Mouse (Mus musculus): Measurements from ENCODE around the gene Rnps1. TPM values are rescaled to one million over a fixed set of nuclear protein-coding genes. Genes with fewer than 3 reads are reported as not detected.
"Not testable (repeated sequence)": the region's sequence is repeated elsewhere in the genome, so short reads cannot be mapped to it uniquely, and the experiment has no call there.

Gene Rnps1
- polyA plus RNA-seq, 1 experiment from 2014 or later = 191 TPM

GRCm38 (mm10) chr17:24453372-24453771 is 39.0 kb downstream of the Rnps1 start:
- DNase-seq (ENCODE audit: low spot score) (no peak), ATAC-seq (replicated peaks; ENCODE audit: low FRiP score, low read depth) (no peak)
- H3K4me1 ChIP-seq (replicated peaks; ENCODE audit: insufficient read depth, low read length) = 0 out of 2 replicates have a peak, but pooled peaks cover 8% of the 10 kb centered on the region
- no peaks in the 10 kb centered on the region for H3K27me3 ChIP-seq (ENCODE audit: insufficient read depth, low read length)
- 65% methylated on average over 2 of the region's 2 CpGs for WGBS
- no peak overlapping the region for H3K27ac ChIP-seq
- H3K9me3 ChIP-seq (replicated peaks; ENCODE audit: low read length) = no peaks in the 10 kb centered on the region
- no peak overlapping the region for H3K9ac ChIP-seq (ENCODE audit: low read depth, low read length)
- H3K4me2 ChIP-seq (ENCODE audit: low read length) = no peak overlapping the region
- peaks cover 17% of the 10 kb centered on the region for H3K36me3 ChIP-seq (ENCODE audit: insufficient read depth, low read length)
- H3K4me3 ChIP-seq (replicated peaks; ENCODE audit: low read depth, low read length) = no peak overlapping the region
- no peak for TF ChIP-seq CTCF (IDR thresholded peaks at IDR 0.05; ENCODE audit: low read depth)

- peaks cover 8% of the 10 kb centered on the region for H3K36me3 ChIP-seq (ENCODE audit: insufficient read depth, low read length)
- ATAC-seq (replicated peaks; ENCODE audit: low FRiP score, low read depth) = no peak
- no peaks in the 10 kb centered on the region for H3K9me3 ChIP-seq (replicated peaks; ENCODE audit: low read length)
- peak overlapping the region; percentile 89 for H3K4me3 ChIP-seq (replicated peaks; ENCODE audit: low read depth, low read length)
- H3K9ac ChIP-seq (ENCODE audit: low read depth, low read length) = peak overlapping the region; percentile 87
- TF ChIP-seq CTCF (IDR thresholded peaks at IDR 0.05; ENCODE audit: low read depth) = no peak
- peak overlapping the region; percentile 99 for H3K27ac ChIP-seq
- 3% methylated on average over 14 of the region's 14 CpGs for WGBS
- 0 out of 2 replicates have a peak, but pooled peaks cover 8% of the 10 kb centered on the region for H3K4me1 ChIP-seq (replicated peaks; ENCODE audit: insufficient read depth, low read length)
- peak overlapping the region; percentile 69 for H3K4me2 ChIP-seq (ENCODE audit: low read length)
- no peak for DNase-seq (ENCODE audit: low spot score)
- H3K27me3 ChIP-seq (ENCODE audit: insufficient read depth, low read length) = no peaks in the 10 kb centered on the region
Observed at GRCm38 (mm10) chr17:24454218-24454755, 39.9 kb downstream of the Rnps1 start.

- peak; percentile 93 for ATAC-seq (replicated peaks; ENCODE audit: low FRiP score, low read depth)
- H3K36me3 ChIP-seq (ENCODE audit: insufficient read depth, low read length) = peaks cover 2% of the 10 kb centered on the region; the same call in 1 of the 2 replicates
- peak overlapping the region; percentile 99 for H3K27ac ChIP-seq
- no peaks in the 10 kb centered on the region for H3K9me3 ChIP-seq (replicated peaks; ENCODE audit: low read length)
- H3K4me3 ChIP-seq (replicated peaks; ENCODE audit: low read depth, low read length) = peak overlapping the region; percentile 89
- peak overlapping the region; percentile 87 for H3K9ac ChIP-seq (ENCODE audit: low read depth, low read length)
- peak overlapping the region; percentile 69 for H3K4me2 ChIP-seq (ENCODE audit: low read length)
- peak; percentile 100 for DNase-seq (ENCODE audit: low spot score)
- H3K4me1 ChIP-seq (replicated peaks; ENCODE audit: insufficient read depth, low read length) = 0 out of 2 replicates have a peak, but pooled peaks cover 8% of the 10 kb centered on the region
- H3K27me3 ChIP-seq (ENCODE audit: insufficient read depth, low read length) = no peaks in the 10 kb centered on the region
- WGBS = under 1% methylated on average over 63 of the region's 67 CpGs
- TF ChIP-seq CTCF (IDR thresholded peaks at IDR 0.05; ENCODE audit: low read depth) = peak; percentile 48; the same call in 1 of the 2 replicates
Observed at GRCm38 (mm10) chr17:24454756-24455522, 40.6 kb downstream of the Rnps1 start.

- TF ChIP-seq CTCF (IDR thresholded peaks at IDR 0.05; ENCODE audit: low read depth) = peak; percentile 29
- WGBS = 42% methylated on average over 10 of the region's 10 CpGs
- peak overlapping the region; percentile 17 for H3K4me3 ChIP-seq (replicated peaks; ENCODE audit: low read depth, low read length)
- H3K4me2 ChIP-seq (ENCODE audit: low read length) = peak overlapping the region; percentile 39
- not testable (repeated sequence) for H3K9ac ChIP-seq (ENCODE audit: low read depth, low read length); DNase-seq (ENCODE audit: low spot score); H3K9me3 ChIP-seq (replicated peaks; ENCODE audit: low read length); H3K4me1 ChIP-seq (replicated peaks; ENCODE audit: insufficient read depth, low read length); H3K36me3 ChIP-seq (ENCODE audit: insufficient read depth, low read length); H3K27me3 ChIP-seq (ENCODE audit: insufficient read depth, low read length)
- H3K27ac ChIP-seq = peak overlapping the region; percentile 60
- peak; percentile 17 for ATAC-seq (replicated peaks; ENCODE audit: low FRiP score, low read depth)
Observed at GRCm38 (mm10) chr17:24455523-24456206, 41.3 kb downstream of the Rnps1 start.

- peak; percentile 50 for DNase-seq (ENCODE audit: low spot score)
- H3K9me3 ChIP-seq (replicated peaks; ENCODE audit: low read length) = no peaks in the 10 kb centered on the region
- WGBS = 71% methylated on average over 2 of the region's 2 CpGs
- H3K4me1 ChIP-seq (replicated peaks; ENCODE audit: insufficient read depth, low read length) = no peaks in the 10 kb centered on the region
- no peak for ATAC-seq (replicated peaks; ENCODE audit: low FRiP score, low read depth)
- no peak overlapping the region for H3K27ac ChIP-seq
- TF ChIP-seq CTCF (IDR thresholded peaks at IDR 0.05; ENCODE audit: low read depth) = peak; percentile 71
- no peaks in the 10 kb centered on the region for H3K36me3 ChIP-seq (ENCODE audit: insufficient read depth, low read length)
- H3K27me3 ChIP-seq (ENCODE audit: insufficient read depth, low read length) = no peaks in the 10 kb centered on the region
- no peak overlapping the region for H3K4me3 ChIP-seq (replicated peaks; ENCODE audit: low read depth, low read length)
- no peak overlapping the region for H3K4me2 ChIP-seq (ENCODE audit: low read length)
- no peak overlapping the region for H3K9ac ChIP-seq (ENCODE audit: low read depth, low read length)
Observed at GRCm38 (mm10) chr17:24461580-24461979, 47.2 kb downstream of the Rnps1 start.

- no peak for ATAC-seq (replicated peaks; ENCODE audit: low FRiP score, low read depth)
Observed at GRCm38 (mm10) chr17:24462932-24463331, 48.6 kb downstream of the Rnps1 start.

More at GRCm38 (mm10) chr17:24462932-24463331, 48.6 kb downstream of the Rnps1 start:
- H3K9me3 ChIP-seq (replicated peaks; ENCODE audit: low read length) = no peaks in the 10 kb centered on the region
- no peak for DNase-seq (ENCODE audit: low spot score)
- no peak overlapping the region for H3K27ac ChIP-seq
- H3K27me3 ChIP-seq (ENCODE audit: insufficient read depth, low read length) = no peaks in the 10 kb centered on the region
- WGBS = 85% methylated on average over 1 of the region's 1 CpGs
- no peaks in the 10 kb centered on the region for H3K4me1 ChIP-seq (replicated peaks; ENCODE audit: insufficient read depth, low read length)
- no peak for TF ChIP-seq CTCF (IDR thresholded peaks at IDR 0.05; ENCODE audit: low read depth)
- H3K4me2 ChIP-seq (ENCODE audit: low read length) = no peak overlapping the region
- H3K4me3 ChIP-seq (replicated peaks; ENCODE audit: low read depth, low read length) = no peak overlapping the region
- no peaks in the 10 kb centered on the region for H3K36me3 ChIP-seq (ENCODE audit: insufficient read depth, low read length)
- no peak overlapping the region for H3K9ac ChIP-seq (ENCODE audit: low read depth, low read length)
